Mouse (Mus musculus): Measurements from ENCODE around the gene Serpinh1. TPM values are rescaled to one million over a fixed set of nuclear protein-coding genes. Genes with fewer than 3 reads are reported as not detected.

The Serpinh1 gene
- polyA plus RNA-seq, 1 experiment: 23.7 TPM

DNA sequence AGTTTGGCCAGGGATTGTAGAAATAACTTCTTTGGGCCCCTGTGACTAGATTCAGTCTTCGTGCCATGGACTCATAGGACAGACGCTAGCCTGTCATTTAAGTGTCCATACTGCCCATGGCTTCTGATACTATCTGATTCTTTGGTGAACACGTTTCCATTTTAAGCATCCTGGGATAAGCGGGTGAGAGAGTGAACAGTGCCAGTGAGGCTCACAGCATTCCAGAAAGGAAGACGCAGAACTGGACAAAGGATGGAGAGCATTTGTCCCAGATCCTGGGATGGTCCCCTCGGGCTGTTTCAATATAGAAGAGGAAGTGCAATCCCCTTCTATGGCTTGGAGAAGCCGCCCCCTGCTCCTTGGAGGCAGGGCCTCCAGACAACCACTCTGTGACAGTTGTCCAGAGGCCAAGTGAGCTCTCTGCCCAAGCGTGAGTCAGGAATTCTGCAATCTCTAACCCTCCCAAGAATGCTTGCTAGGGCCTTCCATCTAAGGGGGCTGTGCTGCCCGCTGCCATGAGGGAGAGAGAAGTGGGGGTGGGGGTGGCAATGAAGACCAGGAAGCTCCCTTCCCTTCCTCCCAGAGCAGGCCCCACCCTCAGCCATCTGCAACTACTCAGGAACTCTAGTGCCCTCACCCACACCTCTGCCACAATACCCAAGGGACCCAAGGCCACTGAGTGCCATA is 3.3 kb upstream of the Serpinh1 start:
- no peak for TF ChIP-seq CTCF (IDR thresholded peaks at IDR 0.05; ENCODE audit: extremely low read depth, insufficient read depth, low read length)
- no peak for TF ChIP-seq POLR2A (IDR thresholded peaks at IDR 0.05; ENCODE audit: extremely low read depth, insufficient read depth, low read length)
- peaks cover 13% of the 10 kb centered on the region for H3K4me1 ChIP-seq (ENCODE audit: control insufficient read depth, insufficient read depth, low read length)
- H3K4me3 ChIP-seq (ENCODE audit: insufficient read depth, low read length): no peak overlapping the region
- H3K27ac ChIP-seq (ENCODE audit: insufficient read depth, low read length): peak overlapping the region; percentile 30; the same call in 1 of the 2 replicates

- Histone ChIP-seq H3K4me1 (ENCODE audit: control insufficient read depth, insufficient read depth, low read length) (peaks cover 13% of the 10 kb centered on the region), H3K27ac (ENCODE audit: insufficient read depth, low read length) (peak overlapping the region; percentile 44; the same call in 1 of the 2 replicates), H3K4me3 (ENCODE audit: insufficient read depth, low read length) (no peak overlapping the region)
- 0 out of 2 replicates have a peak, but pooled peaks have one; percentile 31 for TF ChIP-seq POLR2A (IDR thresholded peaks at IDR 0.05; ENCODE audit: extremely low read depth, insufficient read depth, low read length)
- TF ChIP-seq CTCF (IDR thresholded peaks at IDR 0.05; ENCODE audit: extremely low read depth, insufficient read depth, low read length): no peak
These were observed 2.7 kb upstream of the Serpinh1 start for GRCm38 (mm10) chr7:99355731-99356131.

GRCm38 (mm10) chr7:99351802-99352517 is 1.1 kb downstream of the Serpinh1 start:
- no peak for TF ChIP-seq POLR2A (IDR thresholded peaks at IDR 0.05; ENCODE audit: extremely low read depth, insufficient read depth, low read length)
- TF ChIP-seq CTCF (IDR thresholded peaks at IDR 0.05; ENCODE audit: extremely low read depth, insufficient read depth, low read length): no peak
- Histone ChIP-seq H3K4me3 (ENCODE audit: insufficient read depth, low read length) (peak overlapping the region; percentile 54), H3K4me1 (ENCODE audit: control insufficient read depth, insufficient read depth, low read length) (peaks cover 13% of the 10 kb centered on the region), H3K27ac (ENCODE audit: insufficient read depth, low read length) (peak overlapping the region; percentile 77; the same call in 1 of the 2 replicates)

DNA sequence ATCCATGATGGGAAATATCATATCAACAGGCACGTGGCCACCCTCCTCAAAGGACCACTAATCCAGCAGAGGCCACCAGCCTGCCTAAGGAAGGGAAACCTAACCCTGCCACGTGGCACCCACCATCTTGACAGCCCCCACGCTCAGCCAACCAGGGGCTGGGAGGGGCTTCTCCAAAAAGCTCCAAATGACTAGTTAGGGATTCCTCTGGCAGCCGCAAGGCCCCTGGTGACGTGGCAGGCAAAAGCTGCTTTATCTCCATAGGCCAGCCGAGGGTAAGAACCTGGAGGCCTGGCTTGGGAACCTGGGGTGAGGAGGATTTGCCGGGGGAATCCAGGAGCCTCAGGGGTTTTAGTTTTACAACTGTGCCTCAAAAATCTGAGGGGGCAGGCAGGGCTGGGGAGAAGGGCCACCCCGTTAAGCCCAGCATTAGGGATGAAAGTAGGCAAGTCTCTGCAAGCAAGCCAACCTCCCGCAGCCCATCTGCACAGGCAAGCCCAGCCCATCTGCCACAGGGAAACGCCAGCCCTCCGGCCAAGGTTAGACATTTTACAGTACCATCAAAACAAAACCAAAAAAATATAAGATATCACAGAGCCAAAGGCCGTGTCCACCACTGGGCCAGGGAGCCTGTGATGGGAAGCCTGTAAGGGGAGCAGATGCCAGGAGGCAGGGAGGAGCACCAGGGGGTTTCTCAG is 1.8 kb downstream of the Serpinh1 start:
- H3K27ac ChIP-seq (ENCODE audit: insufficient read depth, low read length): no peak overlapping the region
- TF ChIP-seq CTCF (IDR thresholded peaks at IDR 0.05; ENCODE audit: extremely low read depth, insufficient read depth, low read length): no peak
- TF ChIP-seq POLR2A (IDR thresholded peaks at IDR 0.05; ENCODE audit: extremely low read depth, insufficient read depth, low read length): no peak
- peaks cover 10% of the 10 kb centered on the region for H3K4me1 ChIP-seq (ENCODE audit: control insufficient read depth, insufficient read depth, low read length)
- no peak overlapping the region for H3K4me3 ChIP-seq (ENCODE audit: insufficient read depth, low read length)

GRCm38 (mm10) chr7:99349782-99350720 is 3.0 kb downstream of the Serpinh1 start:
- peaks cover 1% of the 10 kb centered on the region; the same call in 1 of the 2 replicates for H3K4me1 ChIP-seq (ENCODE audit: control insufficient read depth, insufficient read depth, low read length)
- TF ChIP-seq CTCF (IDR thresholded peaks at IDR 0.05; ENCODE audit: extremely low read depth, insufficient read depth, low read length) (no peak), POLR2A (IDR thresholded peaks at IDR 0.05; ENCODE audit: extremely low read depth, insufficient read depth, low read length) (no peak)
- no peak overlapping the region for H3K27ac ChIP-seq (ENCODE audit: insufficient read depth, low read length)
- H3K4me3 ChIP-seq (ENCODE audit: insufficient read depth, low read length): no peak overlapping the region

DNA sequence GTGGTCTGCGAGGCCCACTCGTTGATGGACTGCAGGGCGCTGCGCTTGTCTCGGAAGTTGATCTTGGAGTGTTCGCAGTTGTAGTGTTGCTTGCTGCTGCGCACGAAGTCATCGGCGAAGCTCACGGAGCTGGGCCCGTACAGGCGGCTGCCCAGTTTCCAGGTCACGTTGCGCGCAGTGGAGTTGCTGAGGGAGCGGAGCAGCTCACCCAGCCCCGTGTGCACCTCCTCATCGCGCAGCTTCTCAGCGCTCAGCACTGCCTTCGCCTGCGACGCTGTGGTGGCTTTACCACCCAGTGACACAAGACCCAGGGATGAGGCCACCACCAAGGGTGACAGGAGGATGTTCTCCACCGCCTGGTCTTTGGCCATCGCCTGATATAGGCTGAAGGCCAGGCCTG is 4.2 kb downstream of the Serpinh1 start:
- Histone ChIP-seq H3K4me3 (ENCODE audit: insufficient read depth, low read length) (no peak overlapping the region), H3K27ac (ENCODE audit: insufficient read depth, low read length) (no peak overlapping the region), H3K4me1 (ENCODE audit: control insufficient read depth, insufficient read depth, low read length) (no peaks in the 10 kb centered on the region)
- TF ChIP-seq CTCF (IDR thresholded peaks at IDR 0.05; ENCODE audit: extremely low read depth, insufficient read depth, low read length) (no peak), POLR2A (IDR thresholded peaks at IDR 0.05; ENCODE audit: extremely low read depth, insufficient read depth, low read length) (no peak)

DNA sequence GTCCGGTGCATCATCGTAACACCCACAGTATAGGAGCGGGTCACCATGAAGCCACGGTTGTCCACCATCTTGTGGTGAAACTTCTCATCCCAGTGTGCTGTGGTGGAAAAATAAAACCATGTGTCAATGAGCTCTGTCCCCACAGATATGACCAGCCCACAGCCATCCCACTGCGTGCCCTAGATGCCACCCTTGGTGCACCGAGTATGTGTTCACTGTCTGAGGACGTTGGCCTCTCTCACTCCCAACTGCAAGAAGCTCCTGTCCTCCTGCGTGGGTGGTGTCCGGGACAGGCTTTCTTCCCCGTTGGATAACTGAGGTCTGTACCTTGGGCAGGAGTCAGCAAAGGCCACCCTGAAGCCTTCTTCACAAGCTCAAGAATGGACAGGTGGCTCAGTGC is 5.8 kb downstream of the Serpinh1 start:
- TF ChIP-seq CTCF (IDR thresholded peaks at IDR 0.05; ENCODE audit: extremely low read depth, insufficient read depth, low read length) (no peak), POLR2A (IDR thresholded peaks at IDR 0.05; ENCODE audit: extremely low read depth, insufficient read depth, low read length) (no peak)
- Histone ChIP-seq H3K4me1 (ENCODE audit: control insufficient read depth, insufficient read depth, low read length) (no peaks in the 10 kb centered on the region), H3K4me3 (ENCODE audit: insufficient read depth, low read length) (no peak overlapping the region), H3K27ac (ENCODE audit: insufficient read depth, low read length) (no peak overlapping the region)

DNA sequence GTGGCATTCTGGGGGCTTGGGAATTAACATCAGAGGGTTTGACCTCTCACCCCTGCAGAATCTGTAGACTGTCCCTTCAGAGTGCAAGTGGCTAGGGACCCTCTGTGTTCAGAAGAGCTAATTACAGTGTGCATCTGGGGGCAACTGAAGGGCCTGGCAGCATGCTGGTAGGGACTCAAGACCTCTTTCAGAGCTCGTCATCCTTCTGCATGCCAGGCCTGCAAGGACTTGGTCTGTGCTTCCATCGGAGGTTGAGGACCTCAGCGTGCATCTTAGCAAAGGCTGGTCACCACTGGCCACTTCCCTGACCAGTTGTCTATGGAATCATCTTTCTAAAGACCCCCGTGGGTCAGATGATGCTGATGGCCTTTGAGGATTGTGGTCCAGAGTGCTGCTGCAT is 9.5 kb downstream of the Serpinh1 start:
- no peak for TF ChIP-seq POLR2A (IDR thresholded peaks at IDR 0.05; ENCODE audit: extremely low read depth, insufficient read depth, low read length)
- TF ChIP-seq CTCF (IDR thresholded peaks at IDR 0.05; ENCODE audit: extremely low read depth, insufficient read depth, low read length): no peak
- no peak overlapping the region for H3K27ac ChIP-seq (ENCODE audit: insufficient read depth, low read length)
- no peaks in the 10 kb centered on the region for H3K4me1 ChIP-seq (ENCODE audit: control insufficient read depth, insufficient read depth, low read length)
- no peak overlapping the region for H3K4me3 ChIP-seq (ENCODE audit: insufficient read depth, low read length)

GRCm38 (mm10) chr7:99340736-99341135 is 12.3 kb downstream of the Serpinh1 start:
- Histone ChIP-seq H3K4me1 (ENCODE audit: control insufficient read depth, insufficient read depth, low read length) (no peaks in the 10 kb centered on the region), H3K27ac (ENCODE audit: insufficient read depth, low read length) (no peak overlapping the region), H3K4me3 (ENCODE audit: insufficient read depth, low read length) (no peak overlapping the region)
- no peak for TF ChIP-seq POLR2A (IDR thresholded peaks at IDR 0.05; ENCODE audit: extremely low read depth, insufficient read depth, low read length)
- TF ChIP-seq CTCF (IDR thresholded peaks at IDR 0.05; ENCODE audit: extremely low read depth, insufficient read depth, low read length): no peak

Measured in cortical plate, adult 2 months (tissue).